Mouse (Mus musculus) cerebellum, adult 9-10 months (tissue): Measurements from ENCODE around the gene Grm7.

Experiments
- DNase-seq: peaks from one replicate; pipeline ENCODE4 v3.0.0; 2022

Grm7 gene

DNA sequence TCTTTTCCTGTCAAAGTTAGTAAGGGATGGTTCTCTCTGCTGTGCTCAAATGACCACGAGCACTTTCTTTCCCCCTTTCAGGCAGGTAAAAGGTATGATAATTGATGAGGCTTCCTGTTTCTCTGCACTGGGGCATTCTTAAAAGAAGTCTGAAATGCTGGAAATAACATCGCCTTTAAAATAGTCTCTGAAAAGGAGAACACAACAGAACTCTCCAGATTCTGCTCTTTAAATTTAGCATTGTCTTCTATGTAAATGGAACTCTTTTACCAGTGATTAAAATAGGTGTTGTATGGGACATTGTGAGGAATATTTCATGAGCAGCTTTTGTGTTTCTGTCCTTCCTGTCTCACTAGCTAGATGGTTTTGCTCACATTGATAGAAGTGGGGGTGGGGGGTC, 393.7 kb downstream of the Grm7 start:
- DNase-seq = no peak

DNA sequence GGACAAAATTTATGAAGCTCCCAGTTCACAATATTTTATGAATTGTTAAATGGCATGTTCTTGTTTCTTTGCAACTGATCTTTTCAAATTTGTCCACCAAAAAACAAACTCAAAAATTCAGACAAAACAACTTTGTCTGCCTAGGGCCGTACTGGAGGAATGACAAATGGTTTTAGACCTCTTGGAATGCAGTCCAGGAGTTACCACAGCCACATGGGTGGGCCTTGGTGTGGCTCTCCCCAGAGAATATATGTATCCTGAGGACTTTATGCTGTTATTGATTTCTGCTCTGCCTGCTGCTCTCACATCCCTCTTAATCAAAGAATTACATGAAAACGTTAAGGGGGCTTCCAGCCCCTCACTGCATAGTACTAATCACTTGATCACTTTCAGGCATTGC, 400.5 kb downstream of the Grm7 start:
- no peak for DNase-seq

DNA sequence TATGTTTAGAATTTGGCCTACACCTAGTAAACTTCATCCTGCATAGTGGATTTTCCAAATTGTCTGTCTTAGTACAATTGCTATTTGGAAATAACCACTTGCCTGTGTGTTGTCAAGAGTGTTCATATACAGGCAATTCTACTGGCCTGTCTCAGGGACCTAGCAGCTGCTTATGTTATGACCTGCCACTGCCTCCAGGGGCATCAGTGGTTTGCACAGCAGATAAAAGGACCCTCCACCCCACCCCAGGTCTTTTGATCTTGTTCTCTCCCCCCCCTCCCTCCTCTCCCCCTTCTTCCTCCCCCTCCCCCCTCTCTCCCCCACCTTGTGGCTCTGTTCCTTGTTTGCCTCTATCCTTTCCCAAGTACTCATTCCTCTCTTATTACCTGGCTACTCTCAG, 403.9 kb downstream of the Grm7 start:
- no peak for DNase-seq

DNA sequence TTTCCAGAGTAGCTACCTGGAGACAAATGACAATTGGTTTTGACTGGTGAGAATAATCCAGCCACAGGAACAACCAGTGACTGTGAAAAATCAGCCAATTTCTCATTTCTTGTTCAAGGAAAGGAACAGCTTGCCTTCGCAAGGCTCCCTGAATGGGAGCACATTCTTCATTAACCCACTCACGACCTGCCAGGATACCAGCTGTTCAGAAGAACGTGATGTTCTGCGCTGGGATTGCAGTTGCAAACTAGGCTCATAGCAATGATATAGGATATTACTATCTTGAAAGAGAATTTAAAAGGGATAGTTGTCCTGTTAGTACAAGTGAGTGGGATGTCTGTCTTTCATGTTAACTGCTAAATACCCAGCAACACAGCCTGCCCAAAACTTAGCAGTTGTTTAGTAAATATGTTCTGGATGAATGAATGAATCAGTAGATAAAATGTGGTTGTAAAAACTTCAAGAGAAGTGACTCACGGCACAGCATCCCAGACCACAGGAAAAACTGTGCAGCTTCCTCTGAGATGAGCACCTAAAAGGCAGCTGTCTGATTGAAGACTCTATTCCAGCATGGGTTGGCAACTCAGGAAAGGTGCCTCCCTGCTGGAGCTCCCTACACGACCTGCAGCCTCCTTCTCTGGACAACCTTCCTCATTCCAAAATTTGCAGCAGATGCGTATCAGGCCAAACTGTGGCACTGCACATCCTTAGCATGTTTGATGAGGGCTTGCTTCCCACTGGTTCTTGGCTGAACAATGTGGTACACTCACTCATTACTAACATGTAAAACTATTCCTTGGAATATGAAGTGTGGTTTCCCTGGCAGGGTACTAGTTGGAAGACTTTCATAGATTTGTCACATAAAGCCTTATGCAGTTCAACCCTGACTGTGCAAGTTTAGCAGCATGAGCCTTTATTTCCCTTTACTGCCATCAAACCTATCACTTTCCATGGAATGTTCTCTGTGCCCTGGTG, 408.9 kb downstream of the Grm7 start:
- no peak for DNase-seq

DNA sequence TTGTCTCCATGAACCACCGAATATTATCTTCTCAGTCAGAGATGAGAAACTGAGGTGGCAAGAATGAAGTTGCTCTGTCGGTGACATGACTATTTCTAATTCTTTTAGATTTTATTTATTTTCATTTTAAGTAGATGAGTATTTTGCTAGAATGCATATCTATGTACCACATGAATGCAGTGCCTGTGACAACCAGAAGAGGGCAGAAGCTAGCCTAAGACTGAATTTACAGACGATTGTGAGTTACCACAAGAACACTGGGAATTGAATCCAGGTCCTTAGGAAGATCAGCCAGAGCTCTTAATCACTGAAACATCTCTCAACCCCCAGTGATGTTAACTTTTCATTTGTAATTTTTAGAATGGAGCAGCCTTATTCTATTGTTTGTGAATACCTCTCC, 412.4 kb downstream of the Grm7 start:
- no peak for DNase-seq

DNA sequence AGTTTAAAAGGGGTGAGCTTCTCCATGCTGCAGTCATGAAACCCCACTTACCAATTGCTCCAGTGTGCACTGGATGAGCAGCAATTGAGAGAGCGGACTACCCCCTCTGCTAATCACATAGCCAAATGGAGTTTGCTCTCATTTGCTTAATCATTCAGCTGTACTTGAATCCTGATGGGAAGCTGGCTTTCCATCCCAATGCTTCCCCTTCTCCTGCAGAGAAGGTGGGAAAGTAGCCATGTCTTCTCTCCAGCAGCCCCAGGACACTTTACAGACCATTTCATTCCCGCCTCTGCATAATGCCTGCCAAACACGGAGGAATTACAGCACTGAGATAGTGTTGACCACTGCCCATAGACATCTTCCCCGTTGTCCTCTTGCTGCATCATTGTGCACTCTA, 414.6 kb downstream of the Grm7 start:
- no peak for DNase-seq

DNA sequence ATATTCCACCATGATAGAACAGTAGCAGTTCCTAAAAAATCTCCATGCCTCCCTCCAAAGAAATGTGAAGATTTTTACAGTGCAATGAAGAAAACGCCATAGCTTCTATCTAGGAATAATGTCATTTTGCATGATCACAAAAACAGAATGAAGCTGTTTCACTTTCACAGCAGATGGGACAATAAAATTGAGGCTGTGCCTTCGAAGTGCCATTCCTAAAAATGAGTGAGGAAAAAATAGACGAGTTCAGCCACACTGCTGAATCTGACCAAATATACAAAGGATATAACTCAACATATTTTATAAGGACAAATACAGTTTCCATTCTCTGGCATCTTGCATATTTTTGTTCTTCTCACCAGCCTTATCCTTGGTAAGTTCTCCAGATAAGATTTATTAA, 439.2 kb downstream of the Grm7 start:
- DNase-seq = no peak

DNA sequence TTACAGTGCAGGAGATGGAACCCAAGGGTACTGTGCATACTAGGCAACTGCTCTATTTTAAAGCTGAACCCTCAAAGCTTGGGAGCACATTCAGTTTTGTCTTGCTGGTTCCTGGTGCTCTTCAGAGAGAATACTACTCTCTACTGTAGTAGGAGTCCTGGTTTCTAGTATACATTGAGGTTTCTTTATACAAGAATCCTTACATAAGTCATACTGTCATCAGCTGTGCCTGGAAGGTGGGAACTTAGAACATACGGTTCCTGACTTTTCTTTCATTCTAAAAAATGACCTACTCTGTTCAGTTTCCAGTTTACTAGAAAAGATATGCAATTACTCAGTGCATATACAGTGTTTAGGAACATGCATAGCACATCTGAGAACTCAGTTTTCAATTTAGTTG, 449.4 kb downstream of the Grm7 start:
- DNase-seq = no peak

DNA sequence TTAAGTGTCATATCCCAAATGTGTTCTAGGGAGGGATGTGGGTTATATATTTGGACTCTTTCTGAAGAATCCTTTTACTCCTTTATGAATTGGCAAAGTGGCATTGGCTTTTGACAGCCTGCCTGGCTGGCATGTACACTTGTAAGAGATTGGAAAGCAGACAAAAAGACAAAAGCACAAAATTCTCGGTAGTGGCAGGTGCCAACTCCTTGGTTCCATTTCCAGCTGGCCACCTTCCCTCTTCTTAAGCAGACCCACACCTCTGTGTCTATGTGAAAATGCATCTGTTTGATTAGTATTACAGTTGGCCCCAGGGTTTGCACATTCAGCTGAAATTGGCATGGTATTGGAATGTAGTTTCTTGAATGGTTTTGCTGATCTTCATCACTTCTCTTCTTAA, 460.1 kb downstream of the Grm7 start:
- no peak for DNase-seq

DNA sequence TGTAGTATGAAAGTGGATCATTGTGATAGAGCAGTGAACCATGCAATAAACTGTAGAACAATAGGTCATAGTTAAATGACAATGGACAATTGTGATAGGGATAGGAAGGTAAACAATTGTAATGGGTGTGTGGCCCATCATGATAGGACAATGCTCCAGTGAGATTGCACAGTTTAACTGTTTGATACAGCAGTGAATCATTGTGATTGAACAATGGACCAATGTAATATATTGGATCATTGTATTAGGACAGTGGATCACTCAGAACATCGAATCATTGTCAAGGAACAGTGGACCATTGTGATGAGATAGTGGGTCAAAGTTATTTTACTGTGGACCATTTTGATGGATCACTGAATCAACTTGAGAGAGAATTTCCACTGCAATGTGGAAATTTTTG, 515.7 kb downstream of the Grm7 start:
- DNase-seq = no peak

DNA sequence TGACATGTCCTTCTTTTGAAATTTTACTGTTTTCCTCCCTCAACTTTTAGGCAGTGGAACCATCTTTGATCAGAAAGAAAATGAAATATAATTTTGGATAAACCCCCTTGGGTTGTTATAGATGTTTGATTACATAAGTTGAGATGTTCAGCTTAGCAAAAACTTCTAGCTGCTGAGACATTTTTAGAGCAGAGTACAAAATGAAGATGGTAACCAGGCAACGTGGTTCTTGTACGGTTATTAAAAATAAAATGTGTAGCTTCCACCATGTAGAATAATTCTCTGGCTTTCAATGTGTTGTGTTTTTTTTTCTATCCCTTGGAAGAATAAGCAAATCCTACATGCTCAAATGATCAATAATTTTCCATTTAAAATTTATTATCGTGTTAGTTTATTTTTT, 550.0 kb downstream of the Grm7 start:
- no peak for DNase-seq

DNA sequence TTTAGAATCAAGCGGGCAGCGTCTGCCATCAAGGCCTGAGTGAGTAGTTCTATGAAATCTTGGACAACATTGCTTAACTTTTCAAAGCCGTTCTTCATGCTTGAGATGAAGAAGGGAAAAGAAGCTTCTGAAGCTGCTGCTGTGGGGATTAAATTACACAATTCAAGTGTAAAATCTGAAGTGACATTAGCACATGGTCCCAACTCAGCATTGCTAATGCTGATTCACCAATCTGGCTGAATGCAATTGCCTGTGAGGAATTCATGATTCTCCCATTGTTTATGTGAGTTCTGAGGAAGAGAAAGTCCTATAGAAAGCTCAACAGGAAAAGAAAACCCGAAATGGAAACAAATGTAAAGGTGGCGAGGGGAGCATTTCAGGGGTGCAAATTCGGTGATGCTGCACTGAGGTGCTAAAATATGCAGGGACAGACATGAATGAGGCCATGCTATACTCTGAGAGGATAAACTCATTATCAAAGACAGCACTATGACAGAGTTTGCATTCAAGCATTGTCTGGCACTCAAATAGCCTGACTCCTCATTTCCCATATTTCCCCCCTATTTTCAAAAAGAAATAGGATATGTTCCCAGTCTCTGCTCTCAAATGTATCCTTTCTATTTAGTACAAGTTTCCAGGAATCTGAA, 575.8 kb downstream of the Grm7 start:
- DNase-seq = no peak

DNA sequence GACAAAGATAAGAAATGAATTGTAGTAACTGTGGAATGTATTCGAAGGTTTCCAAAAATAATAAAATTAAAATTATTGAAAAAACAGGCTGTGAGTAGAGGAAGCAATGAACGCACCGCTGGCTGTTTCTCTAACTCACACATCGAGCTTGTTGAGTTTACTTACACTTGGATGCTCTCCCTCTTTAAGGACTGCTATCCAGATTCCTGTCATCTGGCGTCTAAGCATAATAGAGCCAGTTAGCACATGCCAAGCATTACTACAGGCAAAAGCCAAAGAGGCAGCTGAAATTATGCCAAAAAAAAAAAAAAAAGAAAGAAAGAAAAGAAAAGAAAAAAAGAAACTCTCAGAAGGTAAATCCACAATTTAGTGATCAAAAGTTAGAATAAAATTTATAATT, 609.8 kb downstream of the Grm7 start:
- no peak for DNase-seq

DNA sequence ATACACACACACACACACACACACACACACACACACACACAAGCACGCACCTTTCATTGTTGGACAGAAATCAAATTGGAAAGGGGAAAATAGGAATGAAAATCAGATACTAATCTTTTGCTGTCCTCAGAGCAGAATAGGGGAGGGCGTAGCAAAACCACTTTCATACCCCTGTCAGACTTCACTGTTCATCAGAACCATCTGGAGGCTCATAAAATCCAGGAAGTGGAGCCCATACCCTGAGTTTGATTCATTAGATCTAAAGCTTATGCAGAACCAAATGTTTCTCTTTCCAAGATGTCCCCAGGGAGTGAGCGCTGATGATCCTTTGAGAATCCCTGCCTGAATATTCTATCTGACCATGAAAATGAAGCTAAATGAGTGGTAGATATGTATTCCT, 611.6 kb downstream of the Grm7 start:
- no peak for DNase-seq

DNA sequence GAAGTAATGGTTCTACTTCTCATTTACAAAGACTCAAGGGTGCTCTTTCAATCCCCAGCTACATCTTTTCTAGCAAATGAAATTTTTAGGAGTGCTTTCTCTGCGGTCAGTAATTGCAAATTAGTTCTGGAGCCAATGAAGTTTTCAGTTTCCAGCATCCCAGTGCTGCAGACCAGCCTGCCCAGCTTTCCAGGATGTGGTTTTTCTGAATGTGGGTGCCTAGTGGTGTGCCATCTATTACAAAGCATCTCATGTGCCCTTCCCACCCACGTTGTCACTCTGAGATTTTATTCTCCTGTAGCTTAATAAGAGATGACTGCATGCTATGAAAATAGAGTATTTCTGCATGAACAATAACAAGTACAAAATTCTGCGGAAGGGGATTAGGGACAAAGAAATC, 612.9 kb downstream of the Grm7 start:
- no peak for DNase-seq

DNA sequence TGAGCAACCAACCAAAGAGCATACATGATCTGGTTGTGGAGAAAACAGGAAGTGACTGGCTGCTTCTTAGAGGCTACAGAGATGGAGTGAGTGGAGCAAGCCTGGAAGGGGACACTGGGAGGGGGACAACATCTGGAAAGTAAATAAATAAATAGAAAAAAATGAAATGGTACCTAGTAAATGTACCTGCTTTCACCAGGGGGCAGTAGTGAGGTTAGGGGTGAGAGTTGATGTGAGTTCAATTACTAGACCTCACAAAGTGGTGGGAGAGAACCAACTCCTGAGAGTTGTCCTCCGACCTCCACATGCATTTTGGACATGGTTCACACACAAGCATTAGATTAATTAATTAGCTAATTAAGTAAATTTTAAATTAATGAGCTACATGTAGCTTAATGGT, 615.8 kb downstream of the Grm7 start:
- no peak for DNase-seq

DNA sequence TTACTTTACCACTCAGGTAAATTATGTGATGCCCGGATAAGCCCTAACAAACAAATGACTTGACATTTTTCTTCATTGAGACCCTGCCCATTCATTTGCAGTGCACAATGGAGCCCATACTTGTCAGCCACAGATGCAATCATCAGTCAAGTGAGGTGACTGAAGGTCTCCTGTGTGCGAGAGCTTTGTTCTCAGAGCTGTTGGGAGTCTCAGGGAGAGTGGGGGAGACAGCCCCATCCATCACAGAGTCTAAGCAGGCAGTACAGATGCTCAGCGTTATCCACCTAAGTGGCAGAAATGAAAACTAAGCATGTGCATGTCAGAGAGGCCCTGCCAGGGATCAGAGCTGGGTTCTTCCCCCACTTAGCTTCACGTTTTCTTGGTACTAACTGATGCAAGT, 631.3 kb downstream of the Grm7 start:
- DNase-seq = no peak

DNA sequence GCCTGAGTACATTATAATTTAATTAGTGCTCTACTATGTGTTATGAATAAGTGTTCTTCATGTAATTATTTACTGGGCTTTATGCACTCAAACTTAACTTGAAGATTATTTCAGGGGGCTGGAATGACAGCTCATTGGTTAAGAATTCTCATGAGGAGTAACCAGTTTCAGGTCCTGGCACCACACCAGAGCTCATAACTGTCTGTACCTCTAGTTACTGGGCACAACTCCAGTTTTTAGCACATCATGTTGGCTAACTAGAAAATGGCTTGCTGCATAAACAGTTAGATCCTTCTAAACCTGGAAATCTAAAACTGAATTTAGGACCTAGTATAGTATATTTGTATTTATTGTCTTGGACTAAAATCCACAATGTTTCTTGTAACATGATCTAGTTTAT, 633.1 kb downstream of the Grm7 start:
- no peak for DNase-seq

DNA sequence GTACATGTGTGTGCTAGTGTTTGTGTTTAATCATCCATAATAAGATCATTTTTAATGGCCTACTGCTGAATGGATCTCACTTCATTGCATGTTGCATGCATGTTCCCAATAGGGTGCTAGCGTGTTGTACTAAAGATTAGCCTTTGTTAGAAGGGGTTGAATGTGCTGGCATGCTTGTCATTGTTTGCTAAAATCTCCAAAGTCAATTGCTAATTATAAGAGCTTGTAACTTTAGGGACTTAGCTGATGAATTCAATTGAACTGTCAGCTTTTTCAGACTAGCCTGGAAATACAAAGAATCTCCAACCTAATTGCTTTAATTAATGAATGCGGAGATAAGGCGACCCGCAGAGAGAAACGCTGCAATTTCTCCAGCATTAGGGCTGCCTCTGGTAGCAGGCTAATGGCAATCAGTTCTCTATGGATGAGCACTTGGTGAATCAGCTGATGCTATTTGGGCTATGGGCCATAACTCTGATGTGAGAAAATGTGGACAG, 648.2 kb downstream of the Grm7 start:
- DNase-seq = no peak

DNA sequence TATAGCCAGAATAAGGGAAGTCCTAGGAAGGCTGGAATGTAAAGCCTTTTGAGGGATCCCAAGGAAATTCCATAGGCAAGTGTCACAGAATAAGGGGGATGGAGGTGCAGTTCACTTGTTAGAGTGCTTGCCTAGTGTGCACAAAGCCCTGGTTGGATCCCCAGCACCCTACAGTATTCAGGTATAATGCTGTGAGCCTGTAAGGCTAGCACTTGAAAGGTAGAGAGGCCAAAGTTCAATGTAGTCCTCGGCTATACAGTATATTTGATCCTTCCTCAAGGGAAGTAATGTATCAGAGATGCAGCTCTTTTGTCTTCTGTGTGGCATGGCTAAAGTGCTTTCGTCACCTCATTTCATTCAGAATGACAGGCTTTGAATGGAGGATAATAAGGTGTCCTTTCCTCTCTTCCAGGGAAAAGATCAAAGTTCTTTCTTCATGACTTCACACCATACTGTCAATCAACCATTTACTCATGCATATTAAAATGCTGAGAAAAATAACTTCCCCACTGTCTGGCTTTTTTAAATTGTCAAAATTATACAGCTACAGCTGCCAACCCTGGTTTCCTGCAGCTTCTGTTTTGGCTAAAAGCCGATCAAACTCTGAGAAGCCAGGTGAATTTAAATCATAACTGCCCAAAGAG, 658.7 kb downstream of the Grm7 start:
- DNase-seq = no peak

DNA sequence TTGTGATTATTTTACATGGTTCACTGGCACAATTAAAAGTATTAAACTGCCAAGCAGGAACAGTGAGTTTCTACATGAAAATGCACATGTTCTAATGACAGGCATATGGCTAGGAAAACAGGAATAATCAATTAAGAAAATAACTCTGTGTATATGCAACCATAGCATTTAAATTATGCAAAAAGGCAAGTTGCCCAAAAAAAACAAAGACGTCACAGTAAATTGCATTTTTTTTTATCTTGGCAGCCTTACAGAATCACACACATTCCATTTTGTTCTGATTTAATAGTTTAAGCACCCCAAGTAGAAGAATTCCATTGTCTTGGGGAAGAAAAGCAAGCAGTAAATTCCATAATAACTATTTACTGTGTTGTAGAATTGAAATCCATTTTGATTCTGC, 716.3 kb downstream of the Grm7 start:
- DNase-seq = no peak

DNA sequence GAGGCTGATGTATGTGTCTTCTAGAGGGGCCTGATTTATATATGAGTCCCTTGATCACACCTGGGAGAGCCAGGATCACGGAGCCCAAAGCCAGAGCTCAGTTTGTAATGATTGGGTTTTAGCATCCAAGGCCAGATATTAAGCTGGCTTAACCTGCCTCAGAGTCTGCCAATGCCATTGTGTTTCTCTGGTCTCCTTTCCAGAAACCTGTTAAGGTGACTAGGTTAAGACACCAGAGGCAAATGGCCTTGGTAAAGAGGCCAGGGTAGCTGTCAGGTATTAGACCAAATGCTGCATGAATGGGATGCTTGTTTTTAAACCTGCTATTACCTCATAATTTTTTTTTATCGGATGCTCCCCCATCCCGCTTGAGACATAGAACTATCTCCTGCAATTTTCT, 722.7 kb downstream of the Grm7 start:
- no peak for DNase-seq

DNA sequence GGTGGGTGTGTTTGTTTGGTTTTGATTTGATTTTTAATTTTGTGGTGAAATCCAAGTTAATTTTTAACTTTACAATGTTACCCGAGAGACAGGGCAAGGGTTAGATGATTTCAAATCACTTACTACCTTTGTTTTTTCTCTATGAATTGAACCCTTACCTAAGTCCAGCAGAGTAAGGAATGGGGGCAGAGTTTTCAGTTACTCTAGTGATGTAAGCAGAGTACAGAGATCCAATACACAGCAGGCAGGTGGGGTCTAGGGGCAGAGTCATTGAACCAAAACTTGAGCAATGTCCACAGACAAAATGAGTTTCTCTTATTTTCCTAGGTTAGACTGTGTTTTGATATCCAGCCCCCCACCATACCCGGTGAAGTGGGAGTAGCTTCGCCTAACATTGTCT, 723.2 kb downstream of the Grm7 start:
- no peak for DNase-seq

DNA sequence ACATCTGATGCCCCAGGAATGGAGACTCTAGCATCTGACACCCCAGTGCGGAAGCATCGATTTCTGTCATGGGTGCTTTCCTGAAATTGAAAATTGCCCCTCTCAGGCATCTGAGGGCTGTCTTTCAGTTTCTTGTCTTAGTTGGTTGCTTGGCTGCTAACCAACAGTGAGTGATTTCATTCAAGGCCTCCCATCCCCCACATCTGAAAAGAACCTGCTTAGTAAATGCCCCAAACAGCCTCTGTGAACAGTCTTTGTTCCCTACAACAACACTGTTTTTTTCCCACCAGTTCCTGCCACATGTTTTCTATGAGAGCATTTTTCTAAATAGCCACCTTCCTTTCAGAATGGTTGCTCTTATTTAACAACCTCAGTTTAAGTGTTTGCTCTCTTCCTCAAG, 723.6 kb downstream of the Grm7 start:
- no peak for DNase-seq
